Mouse (Mus musculus): ENCODE results near the gene Nhlrc3. TPM values are rescaled to one million over a fixed set of nuclear protein-coding genes. Genes with fewer than 3 reads are reported as not detected.

The Nhlrc3 gene
- polyA plus RNA-seq, 1 experiment = 9.9 TPM

DNA sequence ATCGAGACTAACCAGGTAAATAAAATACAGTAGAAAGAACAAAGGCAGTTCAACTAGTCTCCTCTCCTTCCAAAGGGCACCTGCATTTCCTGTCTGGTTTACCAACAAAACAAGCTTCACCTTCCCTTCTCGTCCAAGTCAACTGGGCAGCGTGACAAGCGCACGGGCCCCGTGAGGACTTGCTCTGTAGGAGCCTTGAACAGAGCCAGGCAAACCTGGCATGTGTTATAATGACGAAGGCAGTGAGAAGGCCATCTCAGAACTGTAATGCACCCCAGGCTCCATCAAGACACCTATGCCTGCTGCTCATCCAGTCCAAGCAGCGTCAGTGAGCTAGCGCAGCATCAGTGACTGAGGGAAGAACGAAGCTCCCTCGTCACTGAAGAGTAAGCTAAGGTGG is 12.5 kb downstream of the Nhlrc3 start:
- Histone ChIP-seq H3K4me3 (ENCODE audit: control insufficient read depth, insufficient read depth, low read length) (no peak overlapping the region), H3K27me3 (ENCODE audit: control insufficient read depth, insufficient read depth, low read length) (no peaks in the 10 kb centered on the region), H3K4me1 (replicated peaks; ENCODE audit: control insufficient read depth, insufficient read depth, low read length) (no peaks in the 10 kb centered on the region), H3K36me3 (ENCODE audit: control insufficient read depth, insufficient read depth, low read length) (peaks cover 19% of the 10 kb centered on the region), H3K27ac (ENCODE audit: control insufficient read depth, insufficient read depth, low read length) (no peak overlapping the region)
- DNase-seq = no peak
- TF ChIP-seq POLR2A (IDR thresholded peaks at IDR 0.05; ENCODE audit: control insufficient read depth, extremely low read depth, insufficient read depth, low read length, poor library complexity) (no peak), CTCF (IDR thresholded peaks at IDR 0.05; ENCODE audit: borderline replicate concordance, control insufficient read depth, extremely low read depth, insufficient read depth, low read length, poor library complexity) (no peak)
- 95% methylated on average over 11 of the region's 11 CpGs for WGBS

GRCm38 (mm10) chr3:53448208-53448607 is 14.9 kb downstream of the Nhlrc3 start:
- no peak overlapping the region for H3K4me3 ChIP-seq (ENCODE audit: control insufficient read depth, insufficient read depth, low read length)
- no peaks in the 10 kb centered on the region for H3K4me1 ChIP-seq (replicated peaks; ENCODE audit: control insufficient read depth, insufficient read depth, low read length)
- H3K27ac ChIP-seq (ENCODE audit: control insufficient read depth, insufficient read depth, low read length) = no peak overlapping the region
- no peaks in the 10 kb centered on the region for H3K27me3 ChIP-seq (ENCODE audit: control insufficient read depth, insufficient read depth, low read length)
- DNase-seq = peak; percentile 39
- TF ChIP-seq CTCF (IDR thresholded peaks at IDR 0.05; ENCODE audit: borderline replicate concordance, control insufficient read depth, extremely low read depth, insufficient read depth, low read length, poor library complexity) (no peak), POLR2A (IDR thresholded peaks at IDR 0.05; ENCODE audit: control insufficient read depth, extremely low read depth, insufficient read depth, low read length, poor library complexity) (no peak)
- WGBS = 34% methylated on average over 2 of the region's 2 CpGs
- peaks cover 19% of the 10 kb centered on the region for H3K36me3 ChIP-seq (ENCODE audit: control insufficient read depth, insufficient read depth, low read length)

DNA sequence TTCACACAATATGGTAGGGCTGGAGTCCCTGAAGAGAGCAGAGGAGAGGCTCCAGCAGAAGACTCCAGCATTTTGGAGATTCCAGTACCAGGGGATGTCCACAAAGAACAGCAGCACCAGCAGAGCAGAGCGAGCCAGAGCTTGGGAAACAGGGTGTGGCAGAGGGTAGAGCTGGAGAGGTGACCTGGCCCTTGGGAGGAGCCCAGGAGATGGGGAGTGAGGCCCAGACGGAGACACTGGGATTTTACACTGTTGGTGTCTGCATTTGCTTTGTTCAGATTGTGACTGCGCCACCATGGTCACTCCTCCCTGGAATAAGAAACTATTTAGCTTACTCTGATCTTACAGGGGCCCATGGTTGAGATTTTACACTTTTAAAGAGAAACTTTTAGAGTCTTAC is 16.3 kb downstream of the Nhlrc3 start:
- DNase-seq = no peak
- no peak overlapping the region for H3K4me3 ChIP-seq (ENCODE audit: control insufficient read depth, insufficient read depth, low read length)
- H3K27me3 ChIP-seq (ENCODE audit: control insufficient read depth, insufficient read depth, low read length) = no peaks in the 10 kb centered on the region
- 98% methylated on average over 3 of the region's 3 CpGs for WGBS
- peaks cover 8% of the 10 kb centered on the region for H3K36me3 ChIP-seq (ENCODE audit: control insufficient read depth, insufficient read depth, low read length)
- TF ChIP-seq POLR2A (IDR thresholded peaks at IDR 0.05; ENCODE audit: control insufficient read depth, extremely low read depth, insufficient read depth, low read length, poor library complexity) (no peak), CTCF (IDR thresholded peaks at IDR 0.05; ENCODE audit: borderline replicate concordance, control insufficient read depth, extremely low read depth, insufficient read depth, low read length, poor library complexity) (no peak)
- H3K4me1 ChIP-seq (replicated peaks; ENCODE audit: control insufficient read depth, insufficient read depth, low read length) = no peaks in the 10 kb centered on the region
- H3K27ac ChIP-seq (ENCODE audit: control insufficient read depth, insufficient read depth, low read length) = no peak overlapping the region

- Histone ChIP-seq H3K27me3 (ENCODE audit: control insufficient read depth, insufficient read depth, low read length) (no peaks in the 10 kb centered on the region), H3K36me3 (ENCODE audit: control insufficient read depth, insufficient read depth, low read length) (no peaks in the 10 kb centered on the region), H3K4me1 (replicated peaks; ENCODE audit: control insufficient read depth, insufficient read depth, low read length) (no peaks in the 10 kb centered on the region), H3K27ac (ENCODE audit: control insufficient read depth, insufficient read depth, low read length) (no peak overlapping the region), H3K4me3 (ENCODE audit: control insufficient read depth, insufficient read depth, low read length) (no peak overlapping the region)
- WGBS = 97% methylated on average over 5 of the region's 5 CpGs
- TF ChIP-seq CTCF (IDR thresholded peaks at IDR 0.05; ENCODE audit: borderline replicate concordance, control insufficient read depth, extremely low read depth, insufficient read depth, low read length, poor library complexity) (no peak), POLR2A (IDR thresholded peaks at IDR 0.05; ENCODE audit: control insufficient read depth, extremely low read depth, insufficient read depth, low read length, poor library complexity) (no peak)
- no peak for DNase-seq
These were observed 17.6 kb downstream of the Nhlrc3 start for GRCm38 (mm10) chr3:53445540-53445939.

- Histone ChIP-seq H3K27me3 (ENCODE audit: control insufficient read depth, insufficient read depth, low read length) (no peaks in the 10 kb centered on the region), H3K27ac (ENCODE audit: control insufficient read depth, insufficient read depth, low read length) (no peak overlapping the region), H3K4me3 (ENCODE audit: control insufficient read depth, insufficient read depth, low read length) (no peak overlapping the region), H3K36me3 (ENCODE audit: control insufficient read depth, insufficient read depth, low read length) (no peaks in the 10 kb centered on the region), H3K4me1 (replicated peaks; ENCODE audit: control insufficient read depth, insufficient read depth, low read length) (no peaks in the 10 kb centered on the region)
- no peak for TF ChIP-seq POLR2A (IDR thresholded peaks at IDR 0.05; ENCODE audit: control insufficient read depth, extremely low read depth, insufficient read depth, low read length, poor library complexity)
- TF ChIP-seq CTCF (IDR thresholded peaks at IDR 0.05; ENCODE audit: borderline replicate concordance, control insufficient read depth, extremely low read depth, insufficient read depth, low read length, poor library complexity) = no peak
- no peak for DNase-seq
- 51% methylated on average over 5 of the region's 5 CpGs for WGBS
These were observed 26.6 kb downstream of the Nhlrc3 start for GRCm38 (mm10) chr3:53436550-53436949.

DNA sequence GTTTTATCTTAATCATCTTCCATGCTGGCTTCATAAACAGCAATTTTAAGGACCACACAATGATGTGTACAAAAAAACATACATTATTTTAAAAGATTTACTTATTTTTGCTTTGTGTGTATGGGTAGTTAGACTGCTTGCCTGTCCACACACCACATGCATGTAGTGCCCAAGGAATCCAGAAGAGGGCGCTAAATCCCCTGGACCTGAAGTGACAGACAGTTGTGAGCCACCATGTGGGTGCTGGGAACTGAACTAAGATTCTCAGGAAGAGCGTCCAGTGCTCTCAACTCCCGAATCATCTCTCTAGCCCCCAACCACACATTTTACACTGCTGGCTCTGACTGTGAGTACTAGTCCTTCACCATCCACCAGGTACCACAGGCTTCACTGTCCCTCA is 28.5 kb downstream of the Nhlrc3 start:
- no peaks in the 10 kb centered on the region for H3K4me1 ChIP-seq (replicated peaks; ENCODE audit: control insufficient read depth, insufficient read depth, low read length)
- H3K36me3 ChIP-seq (ENCODE audit: control insufficient read depth, insufficient read depth, low read length) = no peaks in the 10 kb centered on the region
- H3K27ac ChIP-seq (ENCODE audit: control insufficient read depth, insufficient read depth, low read length) = no peak overlapping the region
- DNase-seq = no peak
- H3K4me3 ChIP-seq (ENCODE audit: control insufficient read depth, insufficient read depth, low read length) = no peak overlapping the region
- H3K27me3 ChIP-seq (ENCODE audit: control insufficient read depth, insufficient read depth, low read length) = no peaks in the 10 kb centered on the region
- WGBS = 78% methylated on average over 3 of the region's 3 CpGs
- no peak for TF ChIP-seq POLR2A (IDR thresholded peaks at IDR 0.05; ENCODE audit: control insufficient read depth, extremely low read depth, insufficient read depth, low read length, poor library complexity)
- no peak for TF ChIP-seq CTCF (IDR thresholded peaks at IDR 0.05; ENCODE audit: borderline replicate concordance, control insufficient read depth, extremely low read depth, insufficient read depth, low read length, poor library complexity)

- DNase-seq = no peak
- H3K4me1 ChIP-seq (replicated peaks; ENCODE audit: control insufficient read depth, insufficient read depth, low read length) = no peaks in the 10 kb centered on the region
- H3K36me3 ChIP-seq (ENCODE audit: control insufficient read depth, insufficient read depth, low read length) = no peaks in the 10 kb centered on the region
- no peaks in the 10 kb centered on the region for H3K27me3 ChIP-seq (ENCODE audit: control insufficient read depth, insufficient read depth, low read length)
- WGBS = 95% methylated on average over 4 of the region's 4 CpGs
- TF ChIP-seq POLR2A (IDR thresholded peaks at IDR 0.05; ENCODE audit: control insufficient read depth, extremely low read depth, insufficient read depth, low read length, poor library complexity) (no peak), CTCF (IDR thresholded peaks at IDR 0.05; ENCODE audit: borderline replicate concordance, control insufficient read depth, extremely low read depth, insufficient read depth, low read length, poor library complexity) (no peak)
- no peak overlapping the region for H3K27ac ChIP-seq (ENCODE audit: control insufficient read depth, insufficient read depth, low read length)
- H3K4me3 ChIP-seq (ENCODE audit: control insufficient read depth, insufficient read depth, low read length) = no peak overlapping the region
These were observed 39.6 kb downstream of the Nhlrc3 start for GRCm38 (mm10) chr3:53423576-53423975.

Measured in thymus, adult 2 months (tissue).